27 mouse cellular contexts compared by ENCODE assay signal in the genomic region with DNA sequence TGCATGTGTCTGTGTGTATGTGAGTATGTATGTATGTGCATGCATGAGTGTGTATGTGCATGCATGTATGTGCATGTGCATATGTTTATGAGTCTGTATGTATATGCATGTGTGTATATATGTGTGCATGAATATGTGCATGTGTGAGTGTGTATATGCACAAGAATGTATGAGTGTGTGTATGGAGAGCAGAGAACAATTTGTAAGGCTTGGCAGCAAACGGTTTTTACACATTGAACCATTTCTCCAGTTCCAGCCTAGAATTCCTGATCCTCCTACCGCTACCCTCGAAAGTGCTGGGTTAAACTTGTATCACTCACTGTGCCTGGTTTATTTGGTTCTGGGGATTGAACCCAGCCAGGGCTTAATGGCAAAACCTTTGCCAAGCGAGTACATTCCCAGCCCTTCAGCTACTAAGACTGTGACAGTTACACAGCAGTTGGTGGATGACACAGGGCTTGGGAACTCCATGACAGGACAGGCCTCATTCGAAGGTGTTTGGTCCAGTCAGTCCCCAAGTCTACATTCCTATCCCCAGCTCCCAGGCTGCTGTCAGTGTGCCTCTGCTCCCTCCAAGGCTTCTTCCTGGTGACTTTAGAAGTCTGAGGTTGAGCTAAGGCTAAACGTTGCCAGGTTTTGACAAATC.
DNase-seq lines count a peak whose midpoint lies in the region; ATAC-seq and TF ChIP-seq lines count a peak whose summit lies in the region.
"Had no signal": no experiment of that assay in that cellular context is flagged by ENCODE, and none has a peak within 500 bp of the region (broad histone marks: within the 10 kb centered on the region; RNA-seq: fewer than 3 reads in every experiment).

No protein-coding gene starts in this region.

- peaks cover 5% of the 10 kb centered on the region; the same call in 1 of the 2 replicates for H3K79me2 ChIP-seq in MEL (ENCODE audit: control insufficient read depth, insufficient read depth, low read length, poor library complexity)

- no peak overlapping the region for H3K4me3 ChIP-seq in kidney, embryonic 16.5 days (ENCODE audit: low read length)
- peak overlapping the region in 1 of 2 experiments; percentile 31; a peak in 2 of 4 replicates for H3K4me3 ChIP-seq in MEL (ENCODE audit: control insufficient read depth in 1 of 2, insufficient read depth in 1 of 2, low read depth in 2 of 2, low read length in 2 of 2)
- no peak overlapping the region for H3K4me3 ChIP-seq in bone marrow macrophage, adult 2 months (ENCODE audit: insufficient read depth, low read length)
- no peak overlapping the region for H3K4me3 ChIP-seq in limb, embryonic 13.5 days
- H3K4me3 ChIP-seq: forebrain, embryonic 12.5 days; gastrocnemius, adult 2 months; heart, embryonic 15.5 days; lung, embryonic 15.5 days; neural tube, embryonic 15.5 days had no signal

- DNase-seq in kidney, postnatal 10 days, result no peak
- DNase-seq in MEL (ENCODE audit: low read depth, low spot score), result no peak
- DNase-seq in cerebellum, postnatal 14 days, result no peak
- DNase-seq in T-cell, adult 2 months (ENCODE audit: low spot score), result no peak
- DNase-seq: adrenal gland, postnatal 10 days; cerebellum, adult 9-11 months; gastrocnemius, adult 2 months; heart, postnatal 4 days; kidney, adult 9 months; kidney, postnatal 36 days; left cerebral cortex, postnatal 4 days; lung, postnatal 36 days; right cerebral cortex, postnatal 14 days; spleen, adult 18-20 months; thymus, postnatal 25 days had no signal

- no peak for TF ChIP-seq CTCF in MEL (IDR thresholded peaks at IDR 0.05 in 2 of 3, conservative IDR thresholded peaks at IDR 0.05 in 1 of 3; ENCODE audit: control insufficient read depth in 1 of 3, insufficient read depth in 1 of 3, low read depth in 2 of 3, low read length in 3 of 3, poor library complexity in 1 of 3, severe bottlenecking in 1 of 3)
- no peak for TF ChIP-seq CTCF in bone marrow macrophage, adult 2 months (IDR thresholded peaks at IDR 0.05; ENCODE audit: low read depth, low read length)

- no peak; a peak in 2 of 4 replicates for TF ChIP-seq POLR2A in MEL (IDR thresholded peaks at IDR 0.05; ENCODE audit: control insufficient read depth in 1 of 2, insufficient read depth in 1 of 2, low read depth in 1 of 2, low read length in 2 of 2, poor library complexity in 1 of 2)
- TF ChIP-seq POLR2A in bone marrow macrophage, adult 2 months (IDR thresholded peaks at IDR 0.05; ENCODE audit: borderline replicate concordance, low read depth, low read length), result no peak

- H3K9me3 ChIP-seq in kidney, embryonic 16.5 days (ENCODE audit: low read length), result no peaks in the 10 kb centered on the region
- H3K9me3 ChIP-seq in MEL (replicated peaks; ENCODE audit: insufficient read depth, low read length), result no peaks in the 10 kb centered on the region
- H3K9me3 ChIP-seq in limb, embryonic 13.5 days, result peaks cover 4% of the 10 kb centered on the region; the same call in 1 of the 2 replicates
- H3K9me3 ChIP-seq: forebrain, embryonic 12.5 days; heart, embryonic 15.5 days; lung, embryonic 15.5 days; neural tube, embryonic 15.5 days had no signal

- peak overlapping the region; percentile 29; the same call in 1 of the 2 replicates for H3K27ac ChIP-seq in kidney, embryonic 16.5 days (ENCODE audit: low read length)
- H3K27ac ChIP-seq in MEL (ENCODE audit: control insufficient read depth, low read depth, low read length), result peak overlapping the region; percentile 94
- H3K27ac ChIP-seq in bone marrow macrophage, adult 2 months (ENCODE audit: insufficient read depth, low read depth, low read length), result peak overlapping the region; percentile 98
- peak overlapping the region; percentile 28; the same call in 1 of the 2 replicates for H3K27ac ChIP-seq in limb, embryonic 13.5 days
- H3K27ac ChIP-seq: forebrain, embryonic 12.5 days; gastrocnemius, adult 2 months; heart, embryonic 15.5 days; liver, embryonic 14.5 days; lung, embryonic 15.5 days; neural tube, embryonic 15.5 days had no signal

- H3K4me2 ChIP-seq in kidney, embryonic 16.5 days (replicated peaks; ENCODE audit: low read depth, low read length), result no peak overlapping the region
- no peak overlapping the region for H3K4me2 ChIP-seq in limb, embryonic 13.5 days (replicated peaks)
- H3K4me2 ChIP-seq: forebrain, embryonic 12.5 days; heart, embryonic 15.5 days; lung, embryonic 15.5 days; midbrain, embryonic 11.5 days; neural tube, embryonic 15.5 days had no signal

- H3K27me3 ChIP-seq in kidney, embryonic 16.5 days (ENCODE audit: insufficient read depth, low read length), result no peaks in the 10 kb centered on the region
- H3K27me3 ChIP-seq in MEL (ENCODE audit: control insufficient read depth in 1 of 2, insufficient read depth in 2 of 2, low read length in 2 of 2), result no peaks in the 10 kb centered on the region
- H3K27me3 ChIP-seq in limb, embryonic 13.5 days, result no peaks in the 10 kb centered on the region
- H3K27me3 ChIP-seq: forebrain, embryonic 12.5 days; heart, embryonic 15.5 days; lung, embryonic 15.5 days; neural tube, embryonic 15.5 days had no signal

- 81% methylated on average over 6 of the region's 6 CpGs for WGBS in kidney, embryonic 16.5 days
- WGBS in limb, embryonic 13.5 days, result 72% methylated on average over 6 of the region's 6 CpGs

- TF ChIP-seq EP300 in MEL (IDR thresholded peaks at IDR 0.05; ENCODE audit: low read depth in 1 of 2, low read length in 2 of 2), result no peak

- no peak for TF ChIP-seq RAD21 in MEL (IDR thresholded peaks at IDR 0.05; ENCODE audit: low read depth, low read length)

- ATAC-seq in kidney, embryonic 16.5 days (ENCODE audit: low FRiP score, low TSS enrichment), result no peak
- no peak for ATAC-seq in limb, embryonic 13.5 days (ENCODE audit: low FRiP score, low read depth)
- ATAC-seq: activated CD4-positive, CD25-positive, alpha-beta regulatory T cell, adult 4 months; hindbrain, embryonic 16.5 days; intestine, embryonic 16.5 days had no signal

- H3K36me3 ChIP-seq in kidney, embryonic 16.5 days (ENCODE audit: insufficient read depth, low read length), result no peaks in the 10 kb centered on the region
- H3K36me3 ChIP-seq in MEL (ENCODE audit: control insufficient read depth in 1 of 2, insufficient read depth in 2 of 2, low read length in 2 of 2), result peaks cover 0 to 27% of the 10 kb centered on the region in 2 experiments; a peak in 2 of 4 replicates
- no peaks in the 10 kb centered on the region for H3K36me3 ChIP-seq in limb, embryonic 13.5 days
- H3K36me3 ChIP-seq: forebrain, embryonic 12.5 days; heart, embryonic 15.5 days; lung, embryonic 15.5 days; neural tube, embryonic 15.5 days had no signal

- H3K9ac ChIP-seq in kidney, embryonic 16.5 days (replicated peaks; ENCODE audit: low read length), result no peak overlapping the region
- peak overlapping the region; percentile 60 for H3K9ac ChIP-seq in MEL (ENCODE audit: control insufficient read depth, low read depth, low read length, poor library complexity, severe bottlenecking)
- H3K9ac ChIP-seq in limb, embryonic 13.5 days, result no peak overlapping the region
- H3K9ac ChIP-seq: forebrain, embryonic 12.5 days; heart, embryonic 15.5 days; liver, embryonic 14.5 days; lung, embryonic 15.5 days; neural tube, embryonic 15.5 days had no signal

- H3K4me1 ChIP-seq in kidney, embryonic 16.5 days (ENCODE audit: insufficient read depth, low read length), result peaks cover 8% of the 10 kb centered on the region; the same call in 1 of the 2 replicates
- H3K4me1 ChIP-seq in MEL (ENCODE audit: control insufficient read depth in 1 of 2, insufficient read depth in 2 of 2, low read length in 2 of 2), result peaks cover 5 to 39% of the 10 kb centered on the region in 2 experiments
- peaks cover 82% of the 10 kb centered on the region for H3K4me1 ChIP-seq in bone marrow macrophage, adult 2 months (ENCODE audit: control insufficient read depth, insufficient read depth, low read length)
- peaks cover 19% of the 10 kb centered on the region for H3K4me1 ChIP-seq in limb, embryonic 13.5 days
- H3K4me1 ChIP-seq: forebrain, embryonic 12.5 days; neural tube, embryonic 15.5 days had no signal

TF ChIP-seq in MEL, 35 proteins besides CTCF, POLR2A, EP300 and RAD21:
- TF ChIP-seq SMC3 (IDR thresholded peaks at IDR 0.05; ENCODE audit: low read depth, low read length), result no peak
- no peak for TF ChIP-seq TCF12 (IDR thresholded peaks at IDR 0.05; ENCODE audit: low read depth, low read length)
- TF ChIP-seq TAL1 (IDR thresholded peaks at IDR 0.05; ENCODE audit: low read length), result 0 out of 2 replicates have a peak, but pooled peaks have one; percentile 1
- TF ChIP-seq MAZ (IDR thresholded peaks at IDR 0.05; ENCODE audit: low read depth, low read length), result no peak
- TF ChIP-seq TBP (IDR thresholded peaks at IDR 0.05; ENCODE audit: low read depth, low read length), result 0 out of 2 replicates have a peak, but pooled peaks have one; percentile 13
- TF ChIP-seq MYB (IDR thresholded peaks at IDR 0.05; ENCODE audit: low read depth, low read length), result no peak
- peak; percentile 99 for TF ChIP-seq POLR2AphosphoS5 (IDR thresholded peaks at IDR 0.05; ENCODE audit: borderline replicate concordance, low read depth, low read length)

Comparison
In these comparisons a context has a peak if more than half of its experiments do, and no peak if none do; other contexts are left out.
1. H3K27ac ChIP-seq: peak in every context shown above with its lines; median percentile 98 in bone marrow macrophage, adult 2 months; 94 in MEL; 29 in kidney, embryonic 16.5 days; 28 in limb, embryonic 13.5 days.